Mouse (Mus musculus) E14TG2a.4 (cell line): ENCODE results near the gene Cd2.

ENCODE experiments used
- CTCF ChIP-seq: conservative IDR thresholded peaks from 2 replicates; pipeline ENCODE4 v1.5.1; 2014; ENCODE audit warnings: low read length
- NANOG ChIP-seq: IDR thresholded peaks from 2 replicates; pipeline ENCODE4 v1.6.1; 2014; ENCODE audit warnings: borderline replicate concordance, low read length, mixed read lengths
- POU5F1 ChIP-seq: IDR thresholded peaks from 2 replicates; pipeline ENCODE4 v1.6.1; 2014; ENCODE audit warnings: low read length, borderline replicate concordance

GRCm38 (mm10) chr3:101249846-101250245 lies 37.9 kb downstream of the Cd2 start:
- TF ChIP-seq CTCF (no peak), POU5F1 (no peak), NANOG (no peak)
